Mouse (Mus musculus): Measurements from ENCODE around the gene Myom1.

GRCm38 (mm10) chr17:70989430-70989829, 13.0 kb upstream of the Myom1 start:
- TF ChIP-seq CTCF (conservative IDR thresholded peaks at IDR 0.05; ENCODE audit: low read length) (no peak), NANOG (IDR thresholded peaks at IDR 0.05; ENCODE audit: borderline replicate concordance, low read length) (no peak), POU5F1 (IDR thresholded peaks at IDR 0.05; ENCODE audit: borderline replicate concordance, low read length) (no peak)
